Mouse (Mus musculus) cortical plate, adult 2 months (tissue): ENCODE measurements at regions not wholly inside any gene's neighbourhood (a gene's known extent, or its start where the extent isn't known, plus 50 kb on each side); places are given as distances from the start of the nearest gene placed in this dataset.

Experiments
- H3K27ac ChIP-seq: fragments of 200-500 bp; 2 replicates; pipeline ENCODE4 v1.5.1; 2012; ENCODE audit warnings: low read length, control low read depth, inconsistent platforms; ENCODE audit not compliant: insufficient read depth
- H3K4me1 ChIP-seq: fragments of 200-500 bp; 2 replicates; pipeline ENCODE4 v1.6.1; 2011; ENCODE audit warnings: low read length; ENCODE audit not compliant: control insufficient read depth, insufficient read depth
- H3K4me3 ChIP-seq: fragments of 200-500 bp; 2 replicates; pipeline ENCODE4 v1.5.1; 2011; ENCODE audit warnings: mild to moderate bottlenecking, low read length, control low read depth; ENCODE audit not compliant: insufficient read depth
- CTCF ChIP-seq: fragments of 200-500 bp; IDR thresholded peaks from 2 replicates; pipeline ENCODE4 v1.5.1; 2011; ENCODE audit warnings: mild to moderate bottlenecking, control low read depth, low read length; ENCODE audit not compliant: insufficient read depth; ENCODE audit errors: extremely low read depth
- POLR2A ChIP-seq: fragments of 200-500 bp; IDR thresholded peaks from 2 replicates; pipeline ENCODE4 v1.6.1; 2011; ENCODE audit warnings: mild to moderate bottlenecking, low read length, control low read depth; ENCODE audit not compliant: insufficient read depth; ENCODE audit errors: extremely low read depth

GRCm38 (mm10) chr16:76775790-76776189, 237.7 kb upstream of the Usp25 start:
- no peak overlapping the region for H3K4me3 ChIP-seq
- H3K4me1 ChIP-seq = no peaks in the 10 kb centered on the region
- TF ChIP-seq POLR2A (no peak), CTCF (no peak)
- H3K27ac ChIP-seq = no peak overlapping the region

- H3K27ac ChIP-seq = no peak overlapping the region
- no peaks in the 10 kb centered on the region for H3K4me1 ChIP-seq
- TF ChIP-seq CTCF = no peak
- no peak for TF ChIP-seq POLR2A
- no peak overlapping the region for H3K4me3 ChIP-seq
Observed at GRCm38 (mm10) chr16:76774032-76774431, 239.5 kb upstream of the Usp25 start.

GRCm38 (mm10) chr16:76773466-76773865, 240.0 kb upstream of the Usp25 start:
- Histone ChIP-seq H3K27ac (no peak overlapping the region), H3K4me3 (no peak overlapping the region), H3K4me1 (no peaks in the 10 kb centered on the region)
- TF ChIP-seq POLR2A = no peak
- no peak for TF ChIP-seq CTCF

GRCm38 (mm10) chr16:76768607-76769006, 244.9 kb upstream of the Usp25 start:
- Histone ChIP-seq H3K4me3 (no peak overlapping the region), H3K27ac (no peak overlapping the region), H3K4me1 (no peaks in the 10 kb centered on the region)
- peak; percentile 61 for TF ChIP-seq CTCF
- TF ChIP-seq POLR2A = no peak

- Histone ChIP-seq H3K4me1 (no peaks in the 10 kb centered on the region), H3K4me3 (no peak overlapping the region), H3K27ac (no peak overlapping the region)
- TF ChIP-seq CTCF (no peak), POLR2A (no peak)
Observed at GRCm38 (mm10) chr16:76766636-76767035, 246.9 kb upstream of the Usp25 start.

- H3K27ac ChIP-seq = no peak overlapping the region
- no peaks in the 10 kb centered on the region for H3K4me1 ChIP-seq
- no peak overlapping the region for H3K4me3 ChIP-seq
- TF ChIP-seq POLR2A = no peak
- TF ChIP-seq CTCF = no peak
Observed at GRCm38 (mm10) chr16:76765536-76765935, 248.0 kb upstream of the Usp25 start.

GRCm38 (mm10) chr16:76764994-76765393, 248.5 kb upstream of the Usp25 start:
- Histone ChIP-seq H3K4me3 (no peak overlapping the region), H3K4me1 (no peaks in the 10 kb centered on the region), H3K27ac (no peak overlapping the region)
- TF ChIP-seq POLR2A = no peak

- H3K27ac ChIP-seq = no peak overlapping the region
- no peak overlapping the region for H3K4me3 ChIP-seq
- no peak for TF ChIP-seq POLR2A
- TF ChIP-seq CTCF = no peak
- H3K4me1 ChIP-seq = no peaks in the 10 kb centered on the region
Observed at GRCm38 (mm10) chr16:76762619-76763283, 250.8 kb upstream of the Usp25 start.

- TF ChIP-seq POLR2A (no peak), CTCF (no peak)
- H3K4me3 ChIP-seq = no peak overlapping the region
- H3K4me1 ChIP-seq = no peaks in the 10 kb centered on the region
- no peak overlapping the region for H3K27ac ChIP-seq
Observed at GRCm38 (mm10) chr16:76761848-76762247, 251.7 kb upstream of the Usp25 start.

- Histone ChIP-seq H3K27ac (no peak overlapping the region), H3K4me1 (no peaks in the 10 kb centered on the region), H3K4me3 (no peak overlapping the region)
- TF ChIP-seq CTCF = no peak
- no peak for TF ChIP-seq POLR2A
Observed at GRCm38 (mm10) chr16:76761004-76761403, 252.5 kb upstream of the Usp25 start.
